Mouse (Mus musculus) heart, embryonic 11.5 days (tissue): ENCODE measurements around the gene Ephb3. TPM values are rescaled to one million over a fixed set of nuclear protein-coding genes. Genes with fewer than 3 reads are reported as not detected.

Experiments used
- ATAC-seq: fragments of 200-750 bp; cut with Nextera tagmentation; replicated peaks from 2 replicates; pipeline ENCODE4 v1.8.0; 2017; ENCODE audit warnings: moderate library complexity; ENCODE audit not compliant: insufficient number of reproducible peaks, low FRiP score, low TSS enrichment
- H3K27ac ChIP-seq: fragments of 300-500 bp; sonication (generic); 2 replicates; pipeline ENCODE4 v1.5.1; 2014; ENCODE audit warnings: mild to moderate bottlenecking, low read depth, low read length
- H3K27me3 ChIP-seq: fragments of 300-500 bp; sonication (generic); 2 replicates; pipeline ENCODE4 v1.6.1; 2014; ENCODE audit warnings: mild to moderate bottlenecking, low read length, mixed read lengths; ENCODE audit not compliant: control insufficient read depth, insufficient read depth
- H3K36me3 ChIP-seq: fragments of 300-500 bp; sonication (generic); 2 replicates; pipeline ENCODE4 v1.6.1; 2014; ENCODE audit warnings: mild to moderate bottlenecking, low read length, moderate library complexity, mixed read lengths; ENCODE audit not compliant: control insufficient read depth, insufficient read depth
- H3K4me1 ChIP-seq: fragments of 300-500 bp; sonication (generic); 2 replicates; pipeline ENCODE4 v1.6.1; 2014; ENCODE audit warnings: low read length; ENCODE audit not compliant: control insufficient read depth, insufficient read depth
- H3K4me2 ChIP-seq: fragments of 300-500 bp; sonication (generic); 2 replicates; pipeline ENCODE4 v1.6.1; 2014; ENCODE audit warnings: mild to moderate bottlenecking, moderate library complexity
- H3K4me3 ChIP-seq: fragments of 300-500 bp; sonication (generic); 2 replicates; pipeline ENCODE4 v1.5.1; 2014; ENCODE audit warnings: low read depth, low read length
- H3K9ac ChIP-seq: fragments of 300-500 bp; sonication (generic); 2 replicates; pipeline ENCODE4 v1.6.1; 2014; ENCODE audit warnings: mild to moderate bottlenecking, low read depth, low read length, moderate library complexity
- H3K9me3 ChIP-seq: fragments of 300-500 bp; sonication (generic); replicated peaks from 2 replicates; pipeline ENCODE4 v1.6.1; 2016; ENCODE audit warnings: low read length; ENCODE audit not compliant: control insufficient read depth
- WGBS: fragments of 180-500 bp; shearing (Covaris S2); extraction: QIAGEN DNeasy Blood & Tissue Kit; methylation state at CpG from one replicate; pipeline ENCODE4 v1.1.7; 2014; ENCODE audit not compliant: insufficient replicate concordance; 5-methylcytosine and 5-hydroxymethylcytosine counted together
- polyA plus RNA-seq: library from polyadenylated mRNA; unstranded; fragments of >200 nt; fragmentation: Nextera tagmentation; extraction: Ambion mirVana; gene quantifications from 2 replicates; pipeline ENCODE4 v1.2.1, GENCODE M21; 2014

The Ephb3 gene
- polyA plus RNA-seq, 1 experiment from 2014 or later = 12.9 TPM

DNA sequence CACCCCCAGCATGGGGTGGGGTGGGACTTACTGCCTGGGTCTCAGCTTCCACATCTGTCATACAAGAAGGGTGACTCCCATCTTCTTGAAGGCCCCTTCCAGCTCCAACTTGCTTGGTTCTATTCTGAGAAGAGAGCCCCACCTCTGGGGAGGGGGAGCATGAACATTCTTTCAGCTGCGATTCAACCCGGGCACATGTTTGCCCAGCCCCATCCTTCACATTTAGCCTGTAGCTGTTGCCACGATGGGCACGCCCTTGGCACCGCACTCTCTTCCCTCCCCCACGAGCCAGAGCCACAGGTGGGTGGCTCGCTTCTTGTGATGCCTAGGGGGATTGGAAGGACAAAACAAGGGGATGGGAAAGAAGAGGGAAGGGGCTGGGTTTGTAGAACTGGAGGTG, 40.8 kb downstream of the Ephb3 start:
- Histone ChIP-seq H3K4me1 (peaks cover 40% of the 10 kb centered on the region), H3K4me3 (no peak overlapping the region), H3K36me3 (no peaks in the 10 kb centered on the region), H3K9ac (no peak overlapping the region), H3K27ac (no peak overlapping the region), H3K9me3 (no peaks in the 10 kb centered on the region), H3K27me3 (0 out of 2 replicates have a peak, but pooled peaks cover 8% of the 10 kb centered on the region), H3K4me2 (peak overlapping the region; percentile 91)
- WGBS = 21% methylated on average over 7 of the region's 7 CpGs
- no peak for ATAC-seq

DNA sequence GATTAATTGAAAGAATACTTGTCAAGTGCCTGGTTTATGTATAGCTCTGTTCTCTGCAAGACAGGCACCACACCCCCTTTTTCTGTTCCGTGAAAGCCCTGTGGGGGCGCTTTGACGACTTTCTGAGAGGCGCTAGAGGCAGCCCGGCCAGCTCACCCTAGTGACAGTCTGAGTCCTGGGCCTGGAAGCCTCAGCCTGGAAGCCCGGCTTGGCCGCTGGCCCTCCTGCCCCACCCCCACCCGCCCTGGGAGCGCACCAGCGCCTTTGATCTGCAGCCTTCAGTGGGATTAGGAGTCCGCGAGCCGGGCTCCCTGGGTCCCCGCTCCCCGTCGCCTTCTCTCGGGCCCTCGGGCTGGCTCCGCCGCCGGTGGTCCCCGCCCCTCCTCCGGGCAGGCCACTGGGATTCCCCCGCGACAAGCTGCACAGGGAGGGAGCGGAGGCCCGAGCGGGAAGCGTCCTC, 41.4 kb downstream of the Ephb3 start:
- Histone ChIP-seq H3K4me3 (peak overlapping the region; percentile 52), H3K9ac (peak overlapping the region; percentile 69), H3K27me3 (0 out of 2 replicates have a peak, but pooled peaks cover 8% of the 10 kb centered on the region), H3K4me1 (peaks cover 35% of the 10 kb centered on the region), H3K9me3 (no peaks in the 10 kb centered on the region), H3K27ac (peak overlapping the region; percentile 83), H3K4me2 (peak overlapping the region; percentile 91), H3K36me3 (no peaks in the 10 kb centered on the region)
- peak; percentile 70 for ATAC-seq
- 1% methylated on average over 27 of the region's 29 CpGs for WGBS

DNA sequence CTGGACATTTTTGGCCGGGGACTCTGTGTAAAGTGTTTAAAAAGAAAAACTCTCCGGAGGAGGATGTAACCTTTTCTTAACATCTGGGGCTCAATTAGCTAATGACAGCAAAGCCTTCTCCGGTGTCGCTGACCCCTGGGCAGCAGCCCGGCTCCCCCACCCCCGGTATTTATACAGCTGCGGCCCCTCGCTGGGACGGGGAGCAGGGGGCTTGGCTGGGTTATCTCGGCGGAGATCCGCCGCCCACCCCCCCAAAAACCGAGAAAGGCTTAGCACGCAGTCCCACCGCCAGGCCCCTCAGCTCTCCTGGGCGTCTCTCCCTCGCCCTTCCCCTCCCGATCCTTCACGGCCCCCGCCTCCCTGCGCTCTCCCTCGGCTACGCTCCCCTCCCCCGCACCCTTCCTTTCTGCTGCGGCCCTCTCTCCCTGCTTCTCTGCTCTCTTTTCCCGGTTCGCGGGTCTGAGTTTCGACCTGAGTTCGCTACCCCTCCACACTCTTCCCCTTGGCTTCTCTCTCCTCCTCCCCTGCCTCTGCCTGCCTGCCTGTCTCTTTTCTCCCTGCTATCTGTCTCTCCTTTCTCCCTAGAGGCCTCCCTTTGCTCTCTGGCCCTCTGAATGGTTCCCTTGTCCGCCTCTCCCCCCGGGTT, 42.0 kb downstream of the Ephb3 start:
- peak overlapping the region; percentile 52 for H3K4me3 ChIP-seq
- no peaks in the 10 kb centered on the region for H3K9me3 ChIP-seq
- under 1% methylated on average over 24 of the region's 33 CpGs for WGBS
- peak; percentile 54 for ATAC-seq
- peaks cover 33% of the 10 kb centered on the region for H3K4me1 ChIP-seq
- H3K36me3 ChIP-seq = no peaks in the 10 kb centered on the region
- H3K9ac ChIP-seq = peak overlapping the region; percentile 69
- peak overlapping the region; percentile 91 for H3K4me2 ChIP-seq
- H3K27ac ChIP-seq = peak overlapping the region; percentile 83
- H3K27me3 ChIP-seq = 0 out of 2 replicates have a peak, but pooled peaks cover 8% of the 10 kb centered on the region

DNA sequence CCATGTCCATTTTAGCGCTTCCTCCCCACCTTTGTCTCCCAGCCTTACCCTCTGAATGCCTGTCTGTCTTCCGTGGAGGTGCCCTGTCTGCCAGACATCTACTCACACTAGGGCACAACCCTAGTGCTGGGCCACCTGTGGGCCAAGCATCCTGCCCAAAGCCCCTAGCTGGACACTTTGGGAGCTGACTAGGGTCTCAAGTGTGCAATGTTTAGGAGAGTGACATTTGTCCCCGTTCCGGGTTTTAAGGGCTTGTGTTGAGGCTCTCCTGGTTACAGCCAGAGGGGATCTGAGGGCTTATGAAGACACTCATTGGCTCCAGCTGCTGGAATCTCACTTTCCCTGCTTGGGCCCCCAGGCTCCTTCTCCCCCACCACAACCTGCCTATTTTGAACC, 42.5 kb downstream of the Ephb3 start:
- WGBS = 1% methylated on average over 4 of the region's 4 CpGs
- Histone ChIP-seq H3K4me1 (peaks cover 33% of the 10 kb centered on the region), H3K4me2 (peak overlapping the region; percentile 91), H3K36me3 (no peaks in the 10 kb centered on the region), H3K4me3 (peak overlapping the region; percentile 52), H3K27me3 (0 out of 2 replicates have a peak, but pooled peaks cover 8% of the 10 kb centered on the region), H3K9me3 (no peaks in the 10 kb centered on the region), H3K27ac (peak overlapping the region; percentile 83), H3K9ac (peak overlapping the region; percentile 69)
- no peak for ATAC-seq

DNA sequence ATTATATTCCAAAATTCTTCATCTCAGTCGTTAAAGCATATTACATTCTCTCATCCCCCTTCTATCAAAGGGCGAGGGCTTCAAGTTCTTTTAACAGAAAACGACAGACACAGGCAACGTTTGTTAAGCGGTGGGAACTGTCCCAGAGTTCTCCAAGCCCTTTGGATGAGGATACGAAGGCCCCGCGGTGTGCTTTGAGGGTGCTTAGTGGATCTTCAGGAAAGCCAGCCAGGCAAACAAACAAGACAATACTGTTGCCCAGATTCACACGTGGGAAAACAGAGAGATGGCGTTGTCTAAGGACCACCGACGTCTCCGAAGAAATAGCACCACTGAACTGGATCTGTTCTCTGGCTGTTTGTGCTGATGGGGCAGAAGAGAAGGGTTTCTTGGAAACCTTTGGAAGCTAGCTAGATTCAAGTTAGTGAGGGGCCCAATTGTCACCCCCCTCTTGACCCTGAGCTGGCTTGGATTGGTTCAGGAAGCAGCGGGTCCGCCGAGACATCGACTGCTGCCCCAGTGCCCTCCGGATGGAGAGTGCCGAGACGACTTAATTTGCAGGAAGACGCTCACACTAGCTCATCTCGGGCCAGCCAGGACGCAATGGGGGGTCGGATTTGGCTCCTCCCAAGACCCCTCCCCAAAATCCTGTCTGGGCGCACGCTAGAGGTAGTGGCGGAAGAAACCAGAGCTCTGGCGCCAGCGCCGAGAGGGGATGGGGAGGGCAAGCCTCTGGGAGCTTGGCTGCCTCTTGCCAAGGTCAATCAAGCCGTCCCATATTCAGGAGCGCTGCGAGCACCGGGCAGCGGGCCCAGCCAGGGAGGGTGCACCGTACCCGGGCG, 43.5 kb downstream of the Ephb3 start:
- H3K36me3 ChIP-seq = no peaks in the 10 kb centered on the region
- no peak for ATAC-seq
- peak overlapping the region; percentile 49 for H3K4me3 ChIP-seq
- WGBS = 6% methylated on average over 38 of the region's 38 CpGs
- peak overlapping the region; percentile 32; the same call in 1 of the 2 replicates for H3K27ac ChIP-seq
- peak overlapping the region; percentile 71 for H3K9ac ChIP-seq
- H3K27me3 ChIP-seq = 0 out of 2 replicates have a peak, but pooled peaks cover 8% of the 10 kb centered on the region
- H3K9me3 ChIP-seq = no peaks in the 10 kb centered on the region
- peaks cover 35% of the 10 kb centered on the region for H3K4me1 ChIP-seq
- peak overlapping the region; percentile 91 for H3K4me2 ChIP-seq

DNA sequence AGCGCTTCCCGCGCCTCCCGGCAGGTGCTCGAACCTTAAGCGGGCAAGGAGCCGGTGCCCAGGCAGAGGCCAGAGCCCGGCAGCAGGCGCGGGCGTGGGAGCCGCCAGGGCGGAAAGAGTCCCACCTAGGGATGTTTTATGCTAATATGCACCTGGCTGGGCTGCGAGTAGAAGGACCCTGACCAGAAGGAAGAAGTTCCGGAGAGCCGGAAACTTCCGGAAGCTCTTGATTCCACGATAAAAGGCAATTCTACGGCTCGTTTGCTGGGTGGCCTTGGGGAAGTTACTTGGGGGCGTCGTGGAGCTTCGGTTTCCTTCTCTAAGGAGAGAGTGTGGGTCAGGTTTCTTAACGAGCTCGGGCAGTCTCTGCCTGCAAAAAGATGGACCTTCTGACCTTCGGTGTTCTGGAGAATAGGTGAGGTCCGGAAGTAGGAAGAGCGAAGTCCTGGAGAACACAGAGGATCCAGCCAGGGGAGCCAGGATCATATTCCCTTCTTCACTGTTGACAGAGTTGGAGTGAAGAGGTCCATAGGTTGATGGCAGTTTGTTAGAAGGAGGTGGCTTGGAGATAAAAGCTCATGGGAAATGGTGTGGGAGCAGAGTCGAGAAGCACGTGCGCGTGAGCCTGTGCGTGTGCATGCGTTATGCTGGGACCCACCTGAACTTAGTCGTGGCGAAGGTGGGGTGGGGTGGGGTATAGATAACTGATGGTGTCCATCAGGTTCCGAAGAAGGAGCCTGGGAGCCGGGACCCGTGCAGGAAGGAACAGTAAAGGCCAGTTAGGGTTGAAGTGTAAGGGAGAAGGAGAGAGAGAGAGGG, 44.4 kb downstream of the Ephb3 start:
- ATAC-seq = 0 out of 2 replicates have a peak, but pooled peaks have one; percentile 12
- peak overlapping the region; percentile 32; the same call in 1 of the 2 replicates for H3K27ac ChIP-seq
- WGBS = 2% methylated on average over 39 of the region's 39 CpGs
- peaks cover 38% of the 10 kb centered on the region for H3K4me1 ChIP-seq
- peak overlapping the region; percentile 49 for H3K4me3 ChIP-seq
- peak overlapping the region; percentile 91 for H3K4me2 ChIP-seq
- no peaks in the 10 kb centered on the region for H3K9me3 ChIP-seq
- H3K9ac ChIP-seq = peak overlapping the region; percentile 71
- H3K27me3 ChIP-seq = 0 out of 2 replicates have a peak, but pooled peaks cover 8% of the 10 kb centered on the region
- no peaks in the 10 kb centered on the region for H3K36me3 ChIP-seq

DNA sequence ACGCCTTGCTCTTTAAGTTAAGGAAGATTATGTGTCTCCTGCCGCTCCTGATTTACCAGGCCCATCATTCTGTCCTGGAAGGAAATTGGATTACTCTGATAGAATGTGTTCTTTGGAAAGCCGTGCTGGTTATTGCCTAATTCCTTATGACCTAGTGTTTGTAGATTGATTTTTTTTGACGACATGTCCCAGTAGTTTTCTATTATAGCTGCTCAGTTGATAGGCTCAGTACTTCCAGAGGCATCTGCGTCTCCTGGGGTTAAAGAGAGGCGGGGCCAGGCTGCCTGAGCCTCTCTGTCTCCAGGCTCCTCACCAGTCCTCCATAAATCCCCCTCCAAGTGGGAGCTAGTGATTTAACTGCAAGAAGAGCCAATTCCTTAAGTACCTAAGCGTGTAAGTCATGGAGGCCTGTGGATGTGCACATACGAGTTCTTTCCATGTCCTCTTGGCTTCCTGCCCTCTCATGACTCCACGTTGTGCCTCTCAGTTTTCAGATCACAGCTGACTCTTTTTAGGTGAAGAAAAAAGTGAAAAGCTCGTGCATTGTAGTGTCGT, 47.9 kb downstream of the Ephb3 start:
- no peak overlapping the region for H3K4me2 ChIP-seq
- no peak overlapping the region for H3K27ac ChIP-seq
- 51% methylated on average over 11 of the region's 11 CpGs for WGBS
- 0 out of 2 replicates have a peak, but pooled peaks cover 8% of the 10 kb centered on the region for H3K27me3 ChIP-seq
- peaks cover 30% of the 10 kb centered on the region for H3K4me1 ChIP-seq
- H3K4me3 ChIP-seq = no peak overlapping the region
- ATAC-seq = no peak
- no peaks in the 10 kb centered on the region for H3K9me3 ChIP-seq
- H3K9ac ChIP-seq = no peak overlapping the region
- no peaks in the 10 kb centered on the region for H3K36me3 ChIP-seq
